Mouse (Mus musculus) CH12.LX (cell line): ENCODE measurements at regions not wholly inside any gene's neighbourhood (a gene's known extent, or its start where the extent isn't known, plus 50 kb on each side); places are given as distances from the start of the nearest gene placed in this dataset.

Source experiments
- DNase-seq: peaks from one replicate; pipeline ENCODE4 v3.0.0-alpha.2; 2013; ENCODE audit errors: extremely low read depth
- H3K27ac ChIP-seq: 2 replicates; pipeline ENCODE4 v1.5.1; 2012; ENCODE audit warnings: low read depth, mild to moderate bottlenecking, control low read depth, moderate library complexity; ENCODE audit not compliant: insufficient read depth
- H3K27me3 ChIP-seq: replicated peaks from 2 replicates; pipeline ENCODE3; 2012; ENCODE audit warnings: inconsistent platforms
- H3K36me3 ChIP-seq, 2 experiments: replicated peaks in 1 of 2; 2 replicates each; pipeline versions ENCODE3 to v1.6.1; 2012; ENCODE audit warnings: inconsistent platforms in 1 of 2, low read length in 1 of 2, mild to moderate bottlenecking in 1 of 2, mixed read lengths in 1 of 2, moderate library complexity in 1 of 2; ENCODE audit not compliant: control insufficient read depth in 1 of 2, insufficient read depth in 1 of 2
- H3K4me1 ChIP-seq, 2 experiments: 2 replicates each; pipeline ENCODE4 v1.6.1; 2012; ENCODE audit warnings: inconsistent platforms in 1 of 2, moderate library complexity in 1 of 2; ENCODE audit not compliant: insufficient read depth in 2 of 2, control insufficient read depth in 1 of 2
- H3K4me2 ChIP-seq: 2 replicates; pipeline ENCODE4 v1.6.1; 2012; ENCODE audit warnings: low read depth, mild to moderate bottlenecking, control low read depth; ENCODE audit not compliant: poor library complexity, insufficient read depth, severe bottlenecking
- H3K4me3 ChIP-seq, 3 experiments: fragments of 150-350 bp in 1 of 3; sonication (generic) in 1 of 3; replicated peaks in 1 of 3; 2 replicates each; pipeline versions ENCODE3 to v1.5.1; 2011 to 2012; ENCODE audit warnings: low read depth in 2 of 3, low read length in 2 of 3, mild to moderate bottlenecking in 2 of 3, moderate library complexity in 2 of 3, control low read depth in 1 of 3, improper control_type of control experiment in 1 of 3, inconsistent platforms in 1 of 3, mixed read lengths in 1 of 3; ENCODE audit not compliant: poor library complexity in 1 of 3
- H3K79me2 ChIP-seq: replicated peaks from 2 replicates; pipeline ENCODE4 v1.6.1; 2012; ENCODE audit warnings: mild to moderate bottlenecking, moderate library complexity; ENCODE audit not compliant: control insufficient read depth, poor library complexity, insufficient read depth, severe bottlenecking; ENCODE audit errors: extremely low read depth
- H3K9ac ChIP-seq: 2 replicates; pipeline ENCODE4 v1.6.1; 2012; ENCODE audit warnings: low read depth, mild to moderate bottlenecking, control low read depth, moderate library complexity; ENCODE audit not compliant: insufficient read depth
- H3K9me3 ChIP-seq: replicated peaks from 2 replicates; pipeline ENCODE3; 2012; ENCODE audit warnings: low read length, inconsistent platforms, mixed read lengths
- BHLHE40 ChIP-seq: IDR thresholded peaks from 2 replicates; pipeline ENCODE4 v1.6.1; 2011; ENCODE audit warnings: mild to moderate bottlenecking, low read depth, low read length, improper control_type of control experiment
- CHD2 ChIP-seq: IDR thresholded peaks from 2 replicates; pipeline ENCODE4 v1.6.1; 2011; ENCODE audit warnings: low read length, improper control_type of control experiment
- E2F4 ChIP-seq: IDR thresholded peaks from 2 replicates; pipeline ENCODE4 v1.6.1; 2011; ENCODE audit warnings: low read depth, low read length, improper control_type of control experiment; ENCODE audit not compliant: insufficient replicate concordance
- ELF1 ChIP-seq: IDR thresholded peaks from 2 replicates; pipeline ENCODE4 v1.6.1; 2014; ENCODE audit warnings: low read depth, mild to moderate bottlenecking, inconsistent platforms, low read length, improper control_type of control experiment
- EP300 ChIP-seq: IDR thresholded peaks from 2 replicates; pipeline ENCODE4 v1.6.1; 2011; ENCODE audit warnings: low read length, improper control_type of control experiment
- GABPA ChIP-seq: IDR thresholded peaks from 2 replicates; pipeline ENCODE4 v1.6.1; 2012; ENCODE audit warnings: low read depth, low read length, improper control_type of control experiment, inconsistent platforms; ENCODE audit not compliant: insufficient replicate concordance
- IRF4 ChIP-seq: IDR thresholded peaks from 2 replicates; pipeline ENCODE4 v1.6.1; 2014; ENCODE audit warnings: low read depth, mild to moderate bottlenecking, inconsistent platforms, low read length, improper control_type of control experiment
- KAT2A ChIP-seq: IDR thresholded peaks from 2 replicates; pipeline ENCODE4 v1.6.1; 2012; ENCODE audit warnings: low read length, improper control_type of control experiment, inconsistent platforms; ENCODE audit not compliant: insufficient replicate concordance
- MAFK ChIP-seq: IDR thresholded peaks from 2 replicates; pipeline ENCODE4 v1.6.1; 2011; ENCODE audit warnings: low read length, improper control_type of control experiment; ENCODE audit not compliant: insufficient replicate concordance
- MAX ChIP-seq: IDR thresholded peaks from 2 replicates; pipeline ENCODE4 v1.6.1; 2011; ENCODE audit warnings: low read length, improper control_type of control experiment
- MEF2A ChIP-seq: IDR thresholded peaks from 2 replicates; pipeline ENCODE4 v1.6.1; 2014; ENCODE audit warnings: low read depth, mild to moderate bottlenecking, inconsistent platforms, low read length, improper control_type of control experiment, borderline replicate concordance
- NELFE ChIP-seq: IDR thresholded peaks from 2 replicates; pipeline ENCODE4 v1.6.1; 2011; ENCODE audit warnings: low read depth, low read length, improper control_type of control experiment
- NRF1 ChIP-seq: IDR thresholded peaks from 2 replicates; pipeline ENCODE4 v1.6.1; 2014; ENCODE audit warnings: low read depth, mild to moderate bottlenecking, inconsistent platforms, low read length, improper control_type of control experiment, moderate library complexity
- POLR2AphosphoS2 ChIP-seq: IDR thresholded peaks from 2 replicates; pipeline ENCODE4 v1.6.1; 2011; ENCODE audit warnings: low read depth, low read length, improper control_type of control experiment
- RAD21 ChIP-seq: IDR thresholded peaks from 2 replicates; pipeline ENCODE4 v1.6.1; 2011; ENCODE audit warnings: low read depth, mild to moderate bottlenecking, low read length, improper control_type of control experiment, moderate library complexity
- RCOR1 ChIP-seq: conservative IDR thresholded peaks from 2 replicates; pipeline ENCODE4 v1.6.1; 2012; ENCODE audit warnings: low read depth, mild to moderate bottlenecking, inconsistent platforms, low read length, improper control_type of control experiment
- TBP ChIP-seq: conservative IDR thresholded peaks from 2 replicates; pipeline ENCODE4 v1.6.1; 2011; ENCODE audit warnings: low read depth, low read length, improper control_type of control experiment
- UBTF ChIP-seq: IDR thresholded peaks from 2 replicates; pipeline ENCODE4 v1.6.1; 2012; ENCODE audit warnings: low read depth, mild to moderate bottlenecking, inconsistent platforms, low read length, improper control_type of control experiment, moderate library complexity
- USF1 ChIP-seq: IDR thresholded peaks from 2 replicates; pipeline ENCODE4 v1.6.1; 2014; ENCODE audit warnings: low read depth, mild to moderate bottlenecking, inconsistent platforms, low read length, improper control_type of control experiment
- USF2 ChIP-seq: conservative IDR thresholded peaks from 2 replicates; pipeline ENCODE4 v1.6.1; 2011; ENCODE audit warnings: low read depth, low read length, improper control_type of control experiment
- ZC3H11A ChIP-seq: IDR thresholded peaks from 2 replicates; pipeline ENCODE4 v1.6.1; 2012; ENCODE audit warnings: low read depth, mild to moderate bottlenecking, inconsistent platforms, low read length, improper control_type of control experiment
- ZKSCAN1 ChIP-seq: IDR thresholded peaks from 2 replicates; pipeline ENCODE4 v1.6.1; 2012; ENCODE audit warnings: low read depth, inconsistent platforms, low read length, improper control_type of control experiment, borderline replicate concordance
- dilution Hi-C: fragments of 300-500 bp; cut with MboI; formaldehyde crosslinking; loops from 2 replicates; pipeline ENCODE4 v1.14.3; 2020; ENCODE audit warnings: low sequenced_read_pairs; ENCODE audit not compliant: extremely low pct_unique_long_range_greater_than_20kb, extremely low pct_ligation_motif_present
- in situ Hi-C: fragments of 300-500 bp; cut with MboI; formaldehyde crosslinking; loops from 3 replicates; pipeline ENCODE4 v1.14.3; 2019; ENCODE audit warnings: low sequenced_read_pairs, low pct_ligation_motif_present, low pct_unique_long_range_greater_than_20kb, mixed read lengths

DNA sequence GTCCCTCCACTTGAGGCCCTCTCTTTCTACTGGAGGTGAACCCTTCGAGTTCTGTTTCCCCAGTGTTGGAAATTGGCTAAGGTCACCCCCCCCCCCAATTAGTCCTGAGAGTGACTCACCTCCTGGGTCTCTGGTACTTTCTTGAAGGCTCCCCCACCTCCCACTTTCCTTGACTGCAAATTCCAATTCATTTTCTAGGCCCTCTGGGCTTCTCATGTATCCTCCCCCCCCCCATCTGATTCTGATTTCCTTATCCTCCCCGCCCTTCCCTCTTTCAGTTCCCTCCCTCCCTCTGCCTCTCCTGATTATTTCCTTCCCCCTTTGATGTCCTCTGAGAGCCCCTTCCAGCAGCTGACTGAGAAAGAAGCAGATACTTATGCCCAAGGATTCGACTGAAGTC, 1632.7 kb downstream of the Efna5 start:
- H3K27ac ChIP-seq: no peak overlapping the region
- DNase-seq: no peak
- no peaks in the 10 kb centered on the region for H3K36me3 ChIP-seq
- H3K27me3 ChIP-seq: no peaks in the 10 kb centered on the region
- TF ChIP-seq IRF4 (no peak), BHLHE40 (no peak), RAD21 (no peak), EP300 (no peak), ELF1 (no peak)
- peaks cover 32% of the 10 kb centered on the region for H3K9me3 ChIP-seq
- H3K9ac ChIP-seq: no peak overlapping the region
- H3K4me1 ChIP-seq: no peaks in the 10 kb centered on the region
- H3K79me2 ChIP-seq: no peaks in the 10 kb centered on the region
- dilution Hi-C loops (no loop called here), in situ Hi-C loops (no loop called here)
- H3K4me2 ChIP-seq: no peak overlapping the region
- H3K4me3 ChIP-seq: no peak overlapping the region

DNA sequence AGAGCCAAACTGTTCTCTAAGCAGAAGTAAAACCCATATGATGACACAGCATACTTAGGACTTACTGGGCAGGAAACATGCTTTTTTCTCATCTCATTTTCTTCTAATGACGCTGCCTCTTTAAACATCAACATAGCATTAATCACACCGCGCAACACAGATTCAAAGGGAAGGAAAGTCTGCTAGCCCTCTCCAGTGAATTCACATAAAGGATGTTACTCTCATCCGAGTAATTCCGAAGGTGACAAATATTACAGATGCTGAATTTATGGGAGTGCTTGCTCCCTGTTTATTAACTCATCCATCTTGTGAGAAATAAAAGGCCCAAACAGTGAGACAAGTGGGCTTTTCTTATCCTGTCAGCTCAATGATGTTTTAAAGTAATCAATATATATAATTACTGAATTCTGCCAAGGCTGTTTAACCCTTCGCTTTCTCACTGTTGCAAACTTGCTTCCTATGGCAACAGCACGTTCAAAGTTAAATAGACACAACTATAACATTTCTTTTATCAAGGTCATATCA, 1663.9 kb downstream of the Efna5 start:
- Histone ChIP-seq H3K4me1 (no peaks in the 10 kb centered on the region), H3K9me3 (peaks cover 11% of the 10 kb centered on the region), H3K4me3 (no peak overlapping the region), H3K9ac (no peak overlapping the region), H3K4me2 (no peak overlapping the region), H3K79me2 (no peaks in the 10 kb centered on the region), H3K36me3 (no peaks in the 10 kb centered on the region), H3K27ac (no peak overlapping the region), H3K27me3 (no peaks in the 10 kb centered on the region)
- DNase-seq: no peak
- no peak for TF ChIP-seq MEF2A
- no peak for TF ChIP-seq NRF1
- TF ChIP-seq USF2: no peak
- TF ChIP-seq UBTF: no peak
- TF ChIP-seq USF1: no peak
- no peak for TF ChIP-seq E2F4
- TF ChIP-seq ELF1: no peak
- no peak for TF ChIP-seq NELFE
- TF ChIP-seq RCOR1: no peak
- TF ChIP-seq ZC3H11A: no peak
- in situ Hi-C loops (no loop called here), dilution Hi-C loops (no loop called here)

DNA sequence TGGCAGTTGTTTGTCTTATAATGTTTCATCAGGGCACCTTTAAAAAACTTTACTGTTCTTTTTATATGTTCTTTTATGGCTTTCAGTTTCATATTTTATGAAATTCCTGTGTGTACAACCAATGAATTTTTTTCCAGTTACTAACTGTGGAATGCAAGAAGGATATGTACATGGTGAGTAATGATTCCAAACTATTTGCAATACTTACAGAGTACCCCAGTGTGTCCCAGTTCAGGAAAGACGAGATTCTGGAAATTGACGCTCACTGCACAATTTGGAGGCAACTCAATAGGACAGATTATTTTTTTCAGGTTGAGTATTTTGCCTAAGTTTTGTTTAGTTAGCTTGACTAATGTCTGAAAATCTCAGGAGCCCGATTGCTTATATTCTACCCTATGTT, 1676.8 kb downstream of the Efna5 start:
- no peak overlapping the region for H3K9ac ChIP-seq
- H3K27me3 ChIP-seq: no peaks in the 10 kb centered on the region
- H3K79me2 ChIP-seq: no peaks in the 10 kb centered on the region
- in situ Hi-C loops (no loop called here), dilution Hi-C loops (no loop called here)
- H3K36me3 ChIP-seq: no peaks in the 10 kb centered on the region
- no peak overlapping the region for H3K27ac ChIP-seq
- TF ChIP-seq BHLHE40 (no peak), TBP (no peak), MEF2A (no peak), CHD2 (no peak), E2F4 (no peak), KAT2A (no peak), EP300 (no peak), ZC3H11A (no peak), GABPA (no peak), POLR2AphosphoS2 (no peak), USF1 (no peak), ZKSCAN1 (no peak), MAX (no peak), MAFK (no peak)
- TF ChIP-seq, all 38 proteins: peak for 0
- Histone ChIP-seq H3K4me1 (no peaks in the 10 kb centered on the region), H3K4me2 (no peak overlapping the region), H3K9me3 (peaks cover 11% of the 10 kb centered on the region), H3K4me3 (no peak overlapping the region)
- DNase-seq: no peak
